Mouse (Mus musculus) bone marrow, adult 2 months (tissue): ENCODE results near the gene Aff3. TPM values are rescaled to one million over a fixed set of nuclear protein-coding genes. Genes with fewer than 3 reads are reported as not detected.

Experiments used
- H3K27ac ChIP-seq: fragments of 200-500 bp; 2 replicates; pipeline ENCODE4 v1.5.1; 2012; ENCODE audit warnings: low read depth, mild to moderate bottlenecking, control low read depth, inconsistent platforms, low read length; ENCODE audit not compliant: control insufficient read depth, poor library complexity, insufficient read depth
- H3K4me1 ChIP-seq: fragments of 200-500 bp; 2 replicates; pipeline ENCODE4 v1.6.1; 2011; ENCODE audit warnings: low read length; ENCODE audit not compliant: control insufficient read depth, insufficient read depth
- H3K4me3 ChIP-seq: fragments of 200-500 bp; replicated peaks from 2 replicates; pipeline ENCODE3; 2011; ENCODE audit warnings: mild to moderate bottlenecking, low read depth, low read length, control low read depth; ENCODE audit not compliant: control insufficient read depth
- CTCF ChIP-seq: fragments of 200-500 bp; IDR thresholded peaks from 2 replicates; pipeline ENCODE4 v1.5.1; 2011; ENCODE audit warnings: low read length, control low read depth; ENCODE audit not compliant: control insufficient read depth, insufficient read depth
- POLR2A ChIP-seq: fragments of 200-500 bp; IDR thresholded peaks from 2 replicates; pipeline ENCODE4 v1.6.1; 2011; ENCODE audit warnings: low read depth, mild to moderate bottlenecking, control low read depth, low read length, borderline replicate concordance; ENCODE audit not compliant: control insufficient read depth
- WGBS: fragments of 180-500 bp; shearing (Covaris S2); methylation state at CpG from one replicate; pipeline ENCODE4 v1.1.7; 2018; 5-methylcytosine and 5-hydroxymethylcytosine counted together
- polyA plus RNA-seq: library from polyadenylated mRNA; stranded (reverse); fragments of >200 nt; gene quantifications from 2 replicates; pipeline ENCODE4 v1.2.4, GENCODE M21; 2011; ENCODE audit warnings: low replicate concordance; ENCODE audit not compliant: missing spikeins, insufficient read depth, insufficient read length

The Aff3 gene
- polyA plus RNA-seq, 1 experiment: 21.5 TPM

- no peak overlapping the region for H3K4me3 ChIP-seq
- no peak for TF ChIP-seq CTCF
- TF ChIP-seq POLR2A: no peak
- no peaks in the 10 kb centered on the region for H3K4me1 ChIP-seq
- no peak overlapping the region for H3K27ac ChIP-seq
- 81% methylated on average over 5 of the region's 5 CpGs for WGBS
These were observed 21.0 kb upstream of the Aff3 start for GRCm38 (mm10) chr1:38685706-38686105.

GRCm38 (mm10) chr1:38683158-38683721 is 18.5 kb upstream of the Aff3 start:
- Histone ChIP-seq H3K4me1 (no peaks in the 10 kb centered on the region), H3K27ac (no peak overlapping the region), H3K4me3 (no peak overlapping the region)
- TF ChIP-seq POLR2A (no peak), CTCF (no peak)
- WGBS: 74% methylated on average over 10 of the region's 10 CpGs

GRCm38 (mm10) chr1:38679890-38680289 is 15.1 kb upstream of the Aff3 start:
- no peaks in the 10 kb centered on the region for H3K4me1 ChIP-seq
- H3K27ac ChIP-seq: no peak overlapping the region
- H3K4me3 ChIP-seq: no peak overlapping the region
- 83% methylated on average over 8 of the region's 8 CpGs for WGBS
- TF ChIP-seq POLR2A: no peak
- no peak for TF ChIP-seq CTCF

- Histone ChIP-seq H3K27ac (no peak overlapping the region), H3K4me1 (no peaks in the 10 kb centered on the region), H3K4me3 (no peak overlapping the region)
- TF ChIP-seq CTCF (no peak), POLR2A (no peak)
- 69% methylated on average over 3 of the region's 3 CpGs for WGBS
These were observed 7.0 kb upstream of the Aff3 start for GRCm38 (mm10) chr1:38671756-38672155.

GRCm38 (mm10) chr1:38671019-38671418 is 6.3 kb upstream of the Aff3 start:
- 47% methylated on average over 5 of the region's 5 CpGs for WGBS
- no peak overlapping the region for H3K4me3 ChIP-seq
- H3K27ac ChIP-seq: no peak overlapping the region
- no peaks in the 10 kb centered on the region for H3K4me1 ChIP-seq
- TF ChIP-seq POLR2A (no peak), CTCF (no peak)

- H3K27ac ChIP-seq: no peak overlapping the region
- H3K4me3 ChIP-seq: no peak overlapping the region
- TF ChIP-seq POLR2A (no peak), CTCF (no peak)
- 73% methylated on average over 10 of the region's 10 CpGs for WGBS
- peaks cover 2% of the 10 kb centered on the region; the same call in 1 of the 2 replicates for H3K4me1 ChIP-seq
These were observed 3.6 kb upstream of the Aff3 start for GRCm38 (mm10) chr1:38668327-38668726.

GRCm38 (mm10) chr1:38667892-38668291 is 3.1 kb upstream of the Aff3 start:
- Histone ChIP-seq H3K27ac (no peak overlapping the region), H3K4me3 (no peak overlapping the region), H3K4me1 (peaks cover 2% of the 10 kb centered on the region; the same call in 1 of the 2 replicates)
- no peak for TF ChIP-seq CTCF
- no peak for TF ChIP-seq POLR2A
- 61% methylated on average over 9 of the region's 9 CpGs for WGBS

- 78% methylated on average over 10 of the region's 10 CpGs for WGBS
- peaks cover 2% of the 10 kb centered on the region; the same call in 1 of the 2 replicates for H3K4me1 ChIP-seq
These were observed 2.0 kb upstream of the Aff3 start for GRCm38 (mm10) chr1:38666766-38667118.

GRCm38 (mm10) chr1:38666111-38666765 is 1.5 kb upstream of the Aff3 start:
- TF ChIP-seq POLR2A (no peak), CTCF (no peak)
- Histone ChIP-seq H3K27ac (no peak overlapping the region), H3K4me1 (peaks cover 2% of the 10 kb centered on the region; the same call in 1 of the 2 replicates), H3K4me3 (no peak overlapping the region)
- WGBS: 71% methylated on average over 5 of the region's 5 CpGs

More at GRCm38 (mm10) chr1:38666766-38667118, 2.0 kb upstream of the Aff3 start:
- H3K27ac ChIP-seq: no peak overlapping the region
- no peak overlapping the region for H3K4me3 ChIP-seq
- TF ChIP-seq CTCF (no peak), POLR2A (no peak)
